Mouse (Mus musculus) neural tube, embryonic 15.5 days (tissue): ENCODE measurements around the gene Pmm1. TPM values are rescaled to one million over a fixed set of nuclear protein-coding genes. Genes with fewer than 3 reads are reported as not detected.
"Not testable (repeated sequence)": the region's sequence is repeated elsewhere in the genome, so short reads cannot be mapped to it uniquely, and the experiment has no call there.

Experiments used
- ATAC-seq: fragments of 200-750 bp; cut with Nextera tagmentation; 2 replicates; pipeline ENCODE4 v1.8.0; 2017; ENCODE audit warnings: mild to moderate bottlenecking, moderate TSS enrichment, moderate library complexity; ENCODE audit not compliant: low FRiP score
- H3K27ac ChIP-seq: fragments of 300-500 bp; sonication (generic); replicated peaks from 2 replicates; pipeline ENCODE4 v1.5.1; 2015; ENCODE audit warnings: mild to moderate bottlenecking, inconsistent platforms
- H3K27me3 ChIP-seq: fragments of 300-500 bp; sonication (generic); replicated peaks from 2 replicates; pipeline ENCODE4 v1.6.1; 2015; ENCODE audit warnings: inconsistent platforms
- H3K36me3 ChIP-seq: fragments of 300-500 bp; sonication (generic); 2 replicates; pipeline ENCODE4 v1.6.1; 2015; ENCODE audit warnings: inconsistent platforms
- H3K4me1 ChIP-seq: fragments of 300-500 bp; sonication (generic); 2 replicates; pipeline ENCODE4 v1.6.1; 2015; ENCODE audit warnings: inconsistent platforms
- H3K4me2 ChIP-seq: fragments of 300-500 bp; sonication (generic); 2 replicates; pipeline ENCODE4 v1.6.1; 2015; ENCODE audit warnings: inconsistent platforms, mild to moderate bottlenecking, moderate library complexity
- H3K4me3 ChIP-seq: fragments of 300-500 bp; sonication (generic); replicated peaks from 2 replicates; pipeline ENCODE4 v1.5.1; 2015; ENCODE audit warnings: mild to moderate bottlenecking, inconsistent platforms
- H3K9ac ChIP-seq: fragments of 300-500 bp; sonication (generic); replicated peaks from 2 replicates; pipeline ENCODE4 v1.6.1; 2015; ENCODE audit warnings: mild to moderate bottlenecking, inconsistent platforms
- H3K9me3 ChIP-seq: fragments of 300-500 bp; sonication (generic); replicated peaks from 2 replicates; pipeline ENCODE4 v1.6.1; 2016; ENCODE audit warnings: inconsistent platforms
- WGBS: fragments of 180-500 bp; shearing (Covaris S2); methylation state at CpG from one replicate; pipeline ENCODE4 v1.1.7; 2015; ENCODE audit warnings: mixed read lengths; 5-methylcytosine and 5-hydroxymethylcytosine counted together
- polyA plus RNA-seq: library from polyadenylated mRNA; unstranded; fragments of >200 nt; fragmentation: Nextera tagmentation; extraction: Ambion mirVana; gene quantifications from 2 replicates; pipeline ENCODE4 v1.2.1, GENCODE M21; 2015

Gene Pmm1
- polyA plus RNA-seq, 1 experiment from 2014 or later = 111 TPM

- H3K27ac ChIP-seq = 0 out of 2 replicates have a peak overlapping the region, but pooled peaks have one; percentile 13
- peak overlapping the region; percentile 78 for H3K4me3 ChIP-seq
- H3K27me3 ChIP-seq = no peaks in the 10 kb centered on the region
- 88% methylated on average over 11 of the region's 11 CpGs for WGBS
- H3K4me1 ChIP-seq = peaks cover 52% of the 10 kb centered on the region
- H3K4me2 ChIP-seq = peak overlapping the region; percentile 94
- ATAC-seq = no peak
- peak overlapping the region; percentile 70 for H3K9ac ChIP-seq
- H3K9me3 ChIP-seq = no peaks in the 10 kb centered on the region
- H3K36me3 ChIP-seq = no peaks in the 10 kb centered on the region; the same call in 1 of the 2 replicates
Measured at GRCm38 (mm10) chr15:81924933-81925332, 35.8 kb downstream of the Pmm1 start.

GRCm38 (mm10) chr15:81921255-81921654 lies 39.5 kb downstream of the Pmm1 start:
- peak overlapping the region; percentile 62 for H3K27ac ChIP-seq
- peak overlapping the region; percentile 13; the same call in 1 of the 2 replicates for H3K4me2 ChIP-seq
- H3K4me1 ChIP-seq = peaks cover 47% of the 10 kb centered on the region
- H3K27me3 ChIP-seq = no peaks in the 10 kb centered on the region
- H3K9me3 ChIP-seq = no peaks in the 10 kb centered on the region
- peaks cover 12% of the 10 kb centered on the region; the same call in 1 of the 2 replicates for H3K36me3 ChIP-seq
- ATAC-seq = no peak
- H3K9ac ChIP-seq = no peak overlapping the region
- H3K4me3 ChIP-seq = no peak overlapping the region
- WGBS = 71% methylated on average over 5 of the region's 5 CpGs

- peaks cover 17% of the 10 kb centered on the region for H3K36me3 ChIP-seq
Measured at GRCm38 (mm10) chr15:81920546-81921217, 40.0 kb downstream of the Pmm1 start.

GRCm38 (mm10) chr15:81919062-81919461 lies 41.7 kb downstream of the Pmm1 start:
- H3K27ac ChIP-seq = no peak overlapping the region
- H3K36me3 ChIP-seq = peaks cover 32% of the 10 kb centered on the region
- no peaks in the 10 kb centered on the region for H3K27me3 ChIP-seq
- H3K9me3 ChIP-seq = no peaks in the 10 kb centered on the region
- 90% methylated on average over 5 of the region's 5 CpGs for WGBS
- no peak for ATAC-seq
- H3K4me2 ChIP-seq = no peak overlapping the region
- no peak overlapping the region for H3K4me3 ChIP-seq
- H3K4me1 ChIP-seq = peaks cover 32% of the 10 kb centered on the region
- no peak overlapping the region for H3K9ac ChIP-seq

More at GRCm38 (mm10) chr15:81920546-81921217, 40.0 kb downstream of the Pmm1 start:
- Histone ChIP-seq H3K4me1 (peaks cover 47% of the 10 kb centered on the region), H3K27ac (peak overlapping the region; percentile 62), H3K9ac (no peak overlapping the region), H3K9me3 (no peaks in the 10 kb centered on the region), H3K4me2 (no peak overlapping the region), H3K27me3 (no peaks in the 10 kb centered on the region), H3K4me3 (no peak overlapping the region)
- no peak for ATAC-seq
- WGBS = 78% methylated on average over 10 of the region's 10 CpGs

- 59% methylated on average over 6 of the region's 6 CpGs for WGBS
- Histone ChIP-seq H3K4me3 (no peak overlapping the region), H3K27ac (no peak overlapping the region), H3K36me3 (peaks cover 45% of the 10 kb centered on the region), H3K4me1 (peaks cover 21% of the 10 kb centered on the region), H3K4me2 (no peak overlapping the region), H3K9ac (no peak overlapping the region), H3K9me3 (no peaks in the 10 kb centered on the region), H3K27me3 (no peaks in the 10 kb centered on the region)
- no peak for ATAC-seq
Measured at GRCm38 (mm10) chr15:81917621-81918463, 42.9 kb downstream of the Pmm1 start.

GRCm38 (mm10) chr15:81917201-81917600 lies 43.5 kb downstream of the Pmm1 start:
- WGBS = 94% methylated on average over 12 of the region's 12 CpGs
- no peaks in the 10 kb centered on the region for H3K9me3 ChIP-seq
- H3K4me3 ChIP-seq = no peak overlapping the region
- ATAC-seq = no peak
- H3K4me1 ChIP-seq = peaks cover 16% of the 10 kb centered on the region
- H3K9ac ChIP-seq = no peak overlapping the region
- H3K27ac ChIP-seq = no peak overlapping the region
- no peak overlapping the region for H3K4me2 ChIP-seq
- H3K36me3 ChIP-seq = peaks cover 51% of the 10 kb centered on the region
- no peaks in the 10 kb centered on the region for H3K27me3 ChIP-seq

GRCm38 (mm10) chr15:81915663-81916062 lies 45.1 kb downstream of the Pmm1 start:
- Histone ChIP-seq H3K4me2 (no peak overlapping the region), H3K36me3 (peaks cover 65% of the 10 kb centered on the region), H3K4me1 (peaks cover 4% of the 10 kb centered on the region), H3K27ac (no peak overlapping the region), H3K9me3 (no peaks in the 10 kb centered on the region), H3K9ac (no peak overlapping the region), H3K4me3 (no peak overlapping the region), H3K27me3 (no peaks in the 10 kb centered on the region)
- WGBS = 86% methylated on average over 5 of the region's 5 CpGs
- no peak for ATAC-seq

GRCm38 (mm10) chr15:81914668-81915067 lies 46.1 kb downstream of the Pmm1 start:
- no peaks in the 10 kb centered on the region for H3K27me3 ChIP-seq
- H3K36me3 ChIP-seq = peaks cover 75% of the 10 kb centered on the region
- ATAC-seq = no peak
- no peak overlapping the region for H3K4me3 ChIP-seq
- H3K27ac ChIP-seq = no peak overlapping the region; the same call in 1 of the 2 replicates
- H3K4me2 ChIP-seq = no peak overlapping the region
- H3K9me3 ChIP-seq = no peaks in the 10 kb centered on the region
- no peak overlapping the region for H3K9ac ChIP-seq
- H3K4me1 ChIP-seq = peaks cover 2% of the 10 kb centered on the region
- WGBS = 82% methylated on average over 5 of the region's 5 CpGs

- Histone ChIP-seq H3K27me3 (no peaks in the 10 kb centered on the region), H3K4me2 (no peak overlapping the region), H3K4me3 (no peak overlapping the region), H3K36me3 (peaks cover 93% of the 10 kb centered on the region), H3K4me1 (no peaks in the 10 kb centered on the region), H3K27ac (no peak overlapping the region), H3K9me3 (no peaks in the 10 kb centered on the region), H3K9ac (no peak overlapping the region)
- ATAC-seq = no peak
- WGBS = 82% methylated on average over 2 of the region's 2 CpGs
Measured at GRCm38 (mm10) chr15:81912498-81912897, 48.2 kb downstream of the Pmm1 start.

GRCm38 (mm10) chr15:81908767-81909166 lies 52.0 kb downstream of the Pmm1 start:
- ATAC-seq, H3K27ac ChIP-seq, H3K9me3 ChIP-seq, H3K4me2 ChIP-seq, H3K4me3 ChIP-seq, H3K4me1 ChIP-seq, H3K9ac ChIP-seq, H3K27me3 ChIP-seq: not testable (repeated sequence)
- WGBS = 94% methylated on average over 4 of the region's 4 CpGs
- peaks cover 95% of the 10 kb centered on the region for H3K36me3 ChIP-seq

GRCm38 (mm10) chr15:81907953-81908352 lies 52.8 kb downstream of the Pmm1 start:
- H3K36me3 ChIP-seq = peaks cover 95% of the 10 kb centered on the region
- H3K9ac ChIP-seq = no peak overlapping the region
- H3K4me2 ChIP-seq = no peak overlapping the region
- no peaks in the 10 kb centered on the region for H3K4me1 ChIP-seq
- ATAC-seq = no peak
- H3K4me3 ChIP-seq = no peak overlapping the region
- H3K27me3 ChIP-seq = no peaks in the 10 kb centered on the region
- H3K27ac ChIP-seq = no peak overlapping the region
- H3K9me3 ChIP-seq = no peaks in the 10 kb centered on the region
- 95% methylated on average over 8 of the region's 8 CpGs for WGBS

- Histone ChIP-seq H3K4me3 (no peak overlapping the region), H3K27me3 (no peaks in the 10 kb centered on the region), H3K4me1 (no peaks in the 10 kb centered on the region), H3K9me3 (no peaks in the 10 kb centered on the region), H3K27ac (no peak overlapping the region), H3K4me2 (no peak overlapping the region), H3K9ac (no peak overlapping the region), H3K36me3 (peaks cover 95% of the 10 kb centered on the region)
- no peak for ATAC-seq
- 37% methylated on average over 2 of the region's 2 CpGs for WGBS
Measured at GRCm38 (mm10) chr15:81904939-81905338, 55.8 kb downstream of the Pmm1 start.
